Mouse (Mus musculus): ENCODE data around the gene Setmar. TPM values are rescaled to one million over a fixed set of nuclear protein-coding genes. Genes with fewer than 3 reads are reported as not detected.
"Not testable (repeated sequence)": the region's sequence is repeated elsewhere in the genome, so short reads cannot be mapped to it uniquely, and the experiment has no call there.

Gene Setmar
- polyA plus RNA-seq (2015; fragmentation: Nextera tagmentation; extraction: Ambion mirVana) = 5.5 TPM in 2 replicates

DNA sequence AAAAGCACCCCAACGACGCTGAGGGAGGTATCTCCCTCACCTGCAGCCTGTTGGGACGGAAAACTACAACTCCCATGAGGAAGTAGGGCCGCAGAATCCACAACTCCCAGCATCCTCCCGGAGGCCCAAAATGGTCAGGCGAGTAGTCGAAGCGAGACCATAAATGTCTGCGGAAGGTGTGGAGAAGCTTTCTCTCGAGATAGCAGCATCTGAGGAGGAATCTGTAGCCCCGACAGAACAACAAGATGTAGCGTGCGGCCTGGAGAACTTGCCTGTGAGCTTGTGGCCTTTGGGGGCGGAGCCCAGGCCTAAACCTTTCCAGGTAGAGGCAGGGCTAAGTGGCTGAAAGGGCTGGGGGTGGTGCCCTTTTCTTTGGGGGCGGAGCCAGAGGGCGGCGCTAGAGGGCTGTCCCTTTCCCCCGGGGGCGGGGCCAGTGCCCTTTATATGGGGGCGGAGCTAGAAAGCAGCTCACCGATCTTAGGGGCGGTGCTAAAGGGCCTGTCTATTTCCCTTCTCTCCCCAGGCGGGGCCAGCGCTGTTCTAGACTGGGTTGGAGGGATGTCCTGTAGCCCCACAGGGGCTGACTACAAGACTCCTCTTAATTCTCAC is at the start of gene Setmar:
Setmar (plus strand) TSS at position 128 of the 609 bp plus-strand sequence.
- Histone ChIP-seq H3K36me3 (ENCODE audit: control insufficient read depth, insufficient read depth, low read length) (no peaks in the 10 kb centered on the region), H3K9ac (ENCODE audit: low read length) (peak within 1 kb of the TSS; percentile 63), H3K27me3 (ENCODE audit: control insufficient read depth, insufficient read depth, low read length) (no peaks in the 10 kb centered on the region), H3K4me2 (replicated peaks; ENCODE audit: low read depth) (peak within 1 kb of the TSS; percentile 77), H3K27ac (replicated peaks) (peak within 1 kb of the TSS; percentile 90), H3K4me1 (replicated peaks; ENCODE audit: control insufficient read depth, insufficient read depth) (no peaks in the 10 kb centered on the region), H3K4me3 (ENCODE audit: low read depth, low read length) (peak within 1 kb of the TSS; percentile 54), H3K9me3 (ENCODE audit: control insufficient read depth, low read length) (no peaks in the 10 kb centered on the region)
- WGBS = under 1% methylated on average over 21 of the region's 24 CpGs
- peak; percentile 98 for ATAC-seq (ENCODE audit: low FRiP score, low TSS enrichment)
- DNase-seq (ENCODE audit: low spot score) = peak; percentile 99
- TF ChIP-seq EP300 (optimal IDR thresholded peaks at IDR 0.05) = no peak
- peak; percentile 50 for TF ChIP-seq CTCF (IDR thresholded peaks at IDR 0.05; ENCODE audit: low read depth)

DNA sequence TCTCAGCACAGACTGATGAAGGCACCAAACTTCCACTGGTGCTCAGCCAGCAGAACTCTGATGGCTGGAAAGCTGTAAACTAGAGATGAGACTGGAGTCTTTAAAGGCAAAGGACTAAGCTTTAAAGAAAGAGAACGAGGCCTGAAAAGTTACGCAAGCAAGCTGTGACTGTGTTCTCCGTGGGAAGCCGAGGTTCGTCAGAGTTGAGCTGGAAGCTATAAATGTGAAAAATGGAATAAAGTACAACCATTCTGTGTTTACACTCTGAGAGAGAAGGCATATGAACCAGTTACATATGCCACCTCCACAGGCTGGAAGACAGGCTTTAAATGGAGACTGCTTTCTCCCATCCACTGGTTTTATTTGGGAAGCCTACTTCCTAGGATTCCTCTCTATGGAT is 43.2 kb upstream of the Setmar start:
- ATAC-seq (ENCODE audit: low FRiP score, low TSS enrichment) = no peak
- H3K9ac ChIP-seq (ENCODE audit: low read length) = no peak overlapping the region
- H3K36me3 ChIP-seq (ENCODE audit: control insufficient read depth, insufficient read depth, low read length) = no peaks in the 10 kb centered on the region
- no peaks in the 10 kb centered on the region for H3K4me1 ChIP-seq (replicated peaks; ENCODE audit: control insufficient read depth, insufficient read depth)
- no peak overlapping the region for H3K27ac ChIP-seq (replicated peaks)
- DNase-seq (ENCODE audit: low spot score) = no peak
- 77% methylated on average over 5 of the region's 5 CpGs for WGBS
- H3K4me2 ChIP-seq (replicated peaks; ENCODE audit: low read depth) = no peak overlapping the region
- TF ChIP-seq CTCF (IDR thresholded peaks at IDR 0.05; ENCODE audit: low read depth) (no peak), EP300 (optimal IDR thresholded peaks at IDR 0.05) (no peak)
- no peak overlapping the region for H3K4me3 ChIP-seq (ENCODE audit: low read depth, low read length)
- H3K27me3 ChIP-seq (ENCODE audit: control insufficient read depth, insufficient read depth, low read length) = no peaks in the 10 kb centered on the region
- H3K9me3 ChIP-seq (ENCODE audit: control insufficient read depth, low read length) = no peaks in the 10 kb centered on the region

DNA sequence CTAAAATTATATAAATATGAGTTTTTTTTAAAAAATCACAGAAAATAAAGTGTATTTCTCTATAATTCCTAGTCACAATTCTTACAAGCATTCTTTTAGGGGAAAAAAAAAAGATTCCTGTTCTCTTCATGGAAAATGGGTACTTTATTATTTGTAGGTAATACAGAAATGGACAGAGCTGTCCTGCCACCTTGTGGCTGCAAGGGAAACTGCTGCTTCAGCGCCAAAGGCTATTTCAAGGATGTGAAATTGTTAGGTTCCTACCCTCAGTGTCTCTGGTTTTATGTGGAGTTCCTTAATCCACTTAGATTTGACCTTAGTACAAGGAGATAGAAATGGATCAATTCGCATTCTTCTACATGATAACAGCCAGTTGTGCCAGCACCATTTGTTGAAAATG is 9.8 kb upstream of the Setmar start:
- DNase-seq (ENCODE audit: low spot score) = peak; percentile 49
- H3K4me2 ChIP-seq (replicated peaks; ENCODE audit: low read depth); H3K27ac ChIP-seq (replicated peaks); H3K4me3 ChIP-seq (ENCODE audit: low read depth, low read length); H3K9me3 ChIP-seq (ENCODE audit: control insufficient read depth, low read length); H3K36me3 ChIP-seq (ENCODE audit: control insufficient read depth, insufficient read depth, low read length); H3K27me3 ChIP-seq (ENCODE audit: control insufficient read depth, insufficient read depth, low read length); ATAC-seq (ENCODE audit: low FRiP score, low TSS enrichment); H3K9ac ChIP-seq (ENCODE audit: low read length); H3K4me1 ChIP-seq (replicated peaks; ENCODE audit: control insufficient read depth, insufficient read depth): not testable (repeated sequence)
- peak; percentile 87 for TF ChIP-seq CTCF (IDR thresholded peaks at IDR 0.05; ENCODE audit: low read depth)
- 10% methylated on average over 2 of the region's 2 CpGs for WGBS

DNA sequence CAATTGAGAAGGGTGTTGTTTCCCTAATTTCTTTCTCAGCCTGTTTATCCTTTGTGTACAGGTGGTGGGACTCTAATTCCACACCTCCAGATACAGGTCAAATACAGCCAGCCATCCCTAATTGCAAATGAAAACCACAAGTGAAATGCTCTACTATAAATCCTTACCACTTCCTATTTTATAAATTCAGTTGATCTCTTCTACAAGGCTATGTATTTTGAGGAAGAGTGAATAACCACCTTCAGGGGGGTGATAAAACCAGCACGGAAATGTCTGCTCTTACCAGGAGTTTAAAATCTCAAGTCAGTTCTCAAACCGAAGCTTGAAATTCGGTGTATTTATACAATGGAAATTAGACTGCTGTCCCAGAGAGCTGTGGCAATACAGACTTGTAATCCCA is 8.9 kb upstream of the Setmar start:
- Histone ChIP-seq H3K4me1 (replicated peaks; ENCODE audit: control insufficient read depth, insufficient read depth) (no peaks in the 10 kb centered on the region), H3K9ac (ENCODE audit: low read length) (no peak overlapping the region), H3K36me3 (ENCODE audit: control insufficient read depth, insufficient read depth, low read length) (no peaks in the 10 kb centered on the region), H3K9me3 (ENCODE audit: control insufficient read depth, low read length) (no peaks in the 10 kb centered on the region), H3K27ac (replicated peaks) (no peak overlapping the region), H3K4me3 (ENCODE audit: low read depth, low read length) (no peak overlapping the region), H3K4me2 (replicated peaks; ENCODE audit: low read depth) (no peak overlapping the region), H3K27me3 (ENCODE audit: control insufficient read depth, insufficient read depth, low read length) (no peaks in the 10 kb centered on the region)
- no peak for DNase-seq (ENCODE audit: low spot score)
- no peak for TF ChIP-seq EP300 (optimal IDR thresholded peaks at IDR 0.05)
- no peak for TF ChIP-seq CTCF (IDR thresholded peaks at IDR 0.05; ENCODE audit: low read depth)
- ATAC-seq (ENCODE audit: low FRiP score, low TSS enrichment) = no peak
- WGBS = 77% methylated on average over 3 of the region's 3 CpGs

DNA sequence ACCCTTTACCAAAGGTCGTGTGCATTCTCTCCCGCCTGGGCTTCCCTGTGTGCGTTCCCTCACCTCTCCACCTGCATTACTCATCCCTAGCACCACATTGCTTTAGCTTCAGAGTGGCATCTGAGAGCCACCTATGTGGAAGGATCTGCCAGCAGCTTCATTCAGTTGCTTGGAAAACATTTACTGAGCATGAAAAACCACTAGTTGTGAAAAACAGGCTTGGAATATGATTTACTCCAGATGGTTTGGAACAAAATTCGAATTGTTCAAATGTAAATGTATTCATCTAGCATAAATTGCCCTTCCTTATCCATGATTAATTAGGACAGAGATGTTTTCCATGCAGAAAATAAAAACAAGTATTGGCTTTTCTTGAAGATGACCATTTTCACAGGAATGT is 7.5 kb upstream of the Setmar start:
- no peak overlapping the region for H3K4me2 ChIP-seq (replicated peaks; ENCODE audit: low read depth)
- ATAC-seq (ENCODE audit: low FRiP score, low TSS enrichment) (no peak), DNase-seq (ENCODE audit: low spot score) (no peak)
- no peak overlapping the region for H3K9ac ChIP-seq (ENCODE audit: low read length)
- H3K36me3 ChIP-seq (ENCODE audit: control insufficient read depth, insufficient read depth, low read length) = no peaks in the 10 kb centered on the region
- H3K27ac ChIP-seq (replicated peaks) = no peak overlapping the region
- 44% methylated on average over 4 of the region's 4 CpGs for WGBS
- H3K27me3 ChIP-seq (ENCODE audit: control insufficient read depth, insufficient read depth, low read length) = no peaks in the 10 kb centered on the region
- TF ChIP-seq EP300 (optimal IDR thresholded peaks at IDR 0.05) = no peak
- TF ChIP-seq CTCF (IDR thresholded peaks at IDR 0.05; ENCODE audit: low read depth) = no peak
- H3K4me1 ChIP-seq (replicated peaks; ENCODE audit: control insufficient read depth, insufficient read depth) = no peaks in the 10 kb centered on the region
- H3K9me3 ChIP-seq (ENCODE audit: control insufficient read depth, low read length) = no peaks in the 10 kb centered on the region
- no peak overlapping the region for H3K4me3 ChIP-seq (ENCODE audit: low read depth, low read length)

DNA sequence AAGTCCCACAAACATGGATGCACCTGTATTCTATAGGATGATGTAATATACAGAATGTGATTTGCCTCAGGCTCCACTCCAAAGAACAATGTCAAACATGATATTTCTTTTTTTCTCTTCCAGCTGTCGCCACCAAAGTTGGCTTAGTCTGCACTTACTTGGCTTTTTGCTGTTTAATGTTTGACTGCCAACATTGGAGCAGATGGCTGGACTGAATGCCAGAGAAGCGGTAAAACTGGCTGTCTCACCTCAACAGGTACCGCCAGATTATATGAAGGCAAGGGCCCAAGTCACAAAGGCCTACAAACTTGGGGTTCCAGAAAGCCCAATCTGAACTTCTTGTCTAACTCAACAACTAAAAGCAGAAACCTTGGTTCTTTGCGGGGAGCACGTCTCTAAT is 6.8 kb upstream of the Setmar start:
- no peak overlapping the region for H3K9ac ChIP-seq (ENCODE audit: low read length)
- no peaks in the 10 kb centered on the region for H3K27me3 ChIP-seq (ENCODE audit: control insufficient read depth, insufficient read depth, low read length)
- H3K4me1 ChIP-seq (replicated peaks; ENCODE audit: control insufficient read depth, insufficient read depth) = no peaks in the 10 kb centered on the region
- H3K36me3 ChIP-seq (ENCODE audit: control insufficient read depth, insufficient read depth, low read length) = no peaks in the 10 kb centered on the region
- 67% methylated on average over 5 of the region's 5 CpGs for WGBS
- H3K4me2 ChIP-seq (replicated peaks; ENCODE audit: low read depth) = no peak overlapping the region
- ATAC-seq (ENCODE audit: low FRiP score, low TSS enrichment) (no peak), DNase-seq (ENCODE audit: low spot score) (no peak)
- no peaks in the 10 kb centered on the region for H3K9me3 ChIP-seq (ENCODE audit: control insufficient read depth, low read length)
- no peak overlapping the region for H3K4me3 ChIP-seq (ENCODE audit: low read depth, low read length)
- TF ChIP-seq CTCF (IDR thresholded peaks at IDR 0.05; ENCODE audit: low read depth) (no peak), EP300 (optimal IDR thresholded peaks at IDR 0.05) (no peak)
- no peak overlapping the region for H3K27ac ChIP-seq (replicated peaks)

Data from stomach, postnatal 0 days (tissue).